Mouse (Mus musculus): Measurements from ENCODE around the gene Gm13287. TPM values are rescaled to one million over a fixed set of nuclear protein-coding genes. Genes with fewer than 3 reads are reported as not detected.
A peak's percentile ranks its signal among the peaks of the same experiment; 100 is the strongest.
"Not testable (repeated sequence)": the region's sequence is repeated elsewhere in the genome, so short reads cannot be mapped to it uniquely, and the experiment has no call there.

Gm13287 gene
- polyA plus RNA-seq, 1 experiment from 2014 or later = not detected

GRCm38 (mm10) chr4:88776622-88777021 lies 26.4 kb upstream of the Gm13287 start, which contains the start of gene Gm13289:
TSS of gene Gm13289 (plus strand) at chr4:88776922.
- not testable (repeated sequence) for H3K4me3 ChIP-seq; H3K4me2 ChIP-seq; H3K9ac ChIP-seq; H3K36me3 ChIP-seq; H3K4me1 ChIP-seq (replicated peaks); H3K27ac ChIP-seq (ENCODE audit: poor library complexity, severe bottlenecking); H3K27me3 ChIP-seq (replicated peaks); H3K9me3 ChIP-seq (replicated peaks); ATAC-seq (ENCODE audit: insufficient number of reproducible peaks, low FRiP score)
- WGBS = no CpG with 5 or more reads among the region's 29 CpGs

GRCm38 (mm10) chr4:88779550-88779949 lies 23.5 kb upstream of the Gm13287 start, which contains the start of gene Gm13272:
TSS of gene Gm13272 (plus strand) at chr4:88779850.
- not testable (repeated sequence) for H3K4me2 ChIP-seq; H3K9me3 ChIP-seq (replicated peaks); ATAC-seq (ENCODE audit: insufficient number of reproducible peaks, low FRiP score); H3K27ac ChIP-seq (ENCODE audit: poor library complexity, severe bottlenecking); H3K4me1 ChIP-seq (replicated peaks); H3K9ac ChIP-seq; H3K36me3 ChIP-seq; H3K4me3 ChIP-seq; H3K27me3 ChIP-seq (replicated peaks)
- WGBS = no CpG with 5 or more reads among the region's 29 CpGs

- not testable (repeated sequence) for H3K9ac ChIP-seq; H3K4me3 ChIP-seq; H3K27ac ChIP-seq (ENCODE audit: poor library complexity, severe bottlenecking); H3K4me1 ChIP-seq (replicated peaks); H3K4me2 ChIP-seq; H3K36me3 ChIP-seq; H3K9me3 ChIP-seq (replicated peaks); ATAC-seq (ENCODE audit: insufficient number of reproducible peaks, low FRiP score); H3K27me3 ChIP-seq (replicated peaks)
- WGBS = 43% methylated on average over 16 of the region's 18 CpGs
Observed at GRCm38 (mm10) chr4:88780320-88780719, 22.7 kb upstream of the Gm13287 start.

- H3K4me3 ChIP-seq = peak within 1 kb of the TSS; percentile 31; the same call in 1 of the 2 replicates
- not testable (repeated sequence) for H3K27me3 ChIP-seq (replicated peaks); H3K36me3 ChIP-seq; H3K4me1 ChIP-seq (replicated peaks); ATAC-seq (ENCODE audit: insufficient number of reproducible peaks, low FRiP score); H3K9ac ChIP-seq; H3K9me3 ChIP-seq (replicated peaks)
- WGBS = 15% methylated on average over 5 of the region's 7 CpGs
- peak within 1 kb of the TSS; percentile 51; the same call in 1 of the 2 replicates for H3K27ac ChIP-seq (ENCODE audit: poor library complexity, severe bottlenecking)
- peak within 1 kb of the TSS; percentile 62 for H3K4me2 ChIP-seq
Observed at GRCm38 (mm10) chr4:88781831-88782230, 21.2 kb upstream of the Gm13287 start, which contains the start of gene Ifnz. TSS of gene Ifnz (plus strand) at chr4:88782131.

- not testable (repeated sequence) for ATAC-seq (ENCODE audit: insufficient number of reproducible peaks, low FRiP score); H3K9me3 ChIP-seq (replicated peaks); H3K4me1 ChIP-seq (replicated peaks); H3K36me3 ChIP-seq; H3K9ac ChIP-seq; H3K27me3 ChIP-seq (replicated peaks)
- WGBS = 0% methylated on average over 9 of the region's 31 CpGs
- H3K4me3 ChIP-seq = peak overlapping the region; percentile 31; the same call in 1 of the 2 replicates
- H3K4me2 ChIP-seq = peak overlapping the region; percentile 62
- H3K27ac ChIP-seq (ENCODE audit: poor library complexity, severe bottlenecking) = peak overlapping the region; percentile 51; the same call in 1 of the 2 replicates
Observed at GRCm38 (mm10) chr4:88782335-88782734, 20.7 kb upstream of the Gm13287 start.

GRCm38 (mm10) chr4:88785409-88785808 lies 17.6 kb upstream of the Gm13287 start, which contains the start of gene Gm13276:
TSS of gene Gm13276 (plus strand) at chr4:88785709.
- not testable (repeated sequence) for H3K9ac ChIP-seq; H3K27me3 ChIP-seq (replicated peaks); H3K36me3 ChIP-seq; H3K27ac ChIP-seq (ENCODE audit: poor library complexity, severe bottlenecking); H3K4me1 ChIP-seq (replicated peaks); H3K4me3 ChIP-seq; H3K4me2 ChIP-seq; ATAC-seq (ENCODE audit: insufficient number of reproducible peaks, low FRiP score); H3K9me3 ChIP-seq (replicated peaks)
- no CpG with 5 or more reads among the region's 27 CpGs for WGBS

GRCm38 (mm10) chr4:88788402-88788801 lies 14.7 kb upstream of the Gm13287 start, which contains the start of gene Gm13277:
TSS of gene Gm13277 (plus strand) at chr4:88788632.
- not testable (repeated sequence) for H3K4me2 ChIP-seq; H3K36me3 ChIP-seq; H3K9ac ChIP-seq; ATAC-seq (ENCODE audit: insufficient number of reproducible peaks, low FRiP score); H3K27ac ChIP-seq (ENCODE audit: poor library complexity, severe bottlenecking); H3K9me3 ChIP-seq (replicated peaks); H3K27me3 ChIP-seq (replicated peaks); H3K4me1 ChIP-seq (replicated peaks); H3K4me3 ChIP-seq
- WGBS = 0% methylated on average over 4 of the region's 28 CpGs

- H3K9ac ChIP-seq; H3K4me3 ChIP-seq; H3K4me2 ChIP-seq; H3K36me3 ChIP-seq; H3K27me3 ChIP-seq (replicated peaks); H3K27ac ChIP-seq (ENCODE audit: poor library complexity, severe bottlenecking); H3K9me3 ChIP-seq (replicated peaks); H3K4me1 ChIP-seq (replicated peaks); ATAC-seq (ENCODE audit: insufficient number of reproducible peaks, low FRiP score): not testable (repeated sequence)
- no CpG with 5 or more reads among the region's 28 CpGs for WGBS
Observed at GRCm38 (mm10) chr4:88791250-88791649, 11.8 kb upstream of the Gm13287 start, which contains the start of gene Gm13278. TSS of gene Gm13278 (plus strand) at chr4:88791550.

- H3K9ac ChIP-seq; H3K9me3 ChIP-seq (replicated peaks); ATAC-seq (ENCODE audit: insufficient number of reproducible peaks, low FRiP score); H3K36me3 ChIP-seq; H3K4me2 ChIP-seq; H3K27me3 ChIP-seq (replicated peaks); H3K27ac ChIP-seq (ENCODE audit: poor library complexity, severe bottlenecking); H3K4me3 ChIP-seq; H3K4me1 ChIP-seq (replicated peaks): not testable (repeated sequence)
- 0% methylated on average over 13 of the region's 52 CpGs for WGBS
Observed at GRCm38 (mm10) chr4:88793936-88794675, 8.9 kb upstream of the Gm13287 start, which contains the start of gene Gm13275. TSS of gene Gm13275 (plus strand) at chr4:88794487.

GRCm38 (mm10) chr4:88797097-88797496 lies 6.0 kb upstream of the Gm13287 start, which contains the start of gene Gm13279:
TSS of gene Gm13279 (plus strand) at chr4:88797397.
- H3K27me3 ChIP-seq (replicated peaks); H3K9me3 ChIP-seq (replicated peaks); H3K9ac ChIP-seq; H3K27ac ChIP-seq (ENCODE audit: poor library complexity, severe bottlenecking); H3K4me1 ChIP-seq (replicated peaks); ATAC-seq (ENCODE audit: insufficient number of reproducible peaks, low FRiP score); H3K36me3 ChIP-seq; H3K4me3 ChIP-seq; H3K4me2 ChIP-seq: not testable (repeated sequence)
- WGBS = no CpG with 5 or more reads among the region's 28 CpGs

- H3K36me3 ChIP-seq; H3K4me2 ChIP-seq; ATAC-seq (ENCODE audit: insufficient number of reproducible peaks, low FRiP score); H3K27me3 ChIP-seq (replicated peaks); H3K9ac ChIP-seq; H3K9me3 ChIP-seq (replicated peaks); H3K27ac ChIP-seq (ENCODE audit: poor library complexity, severe bottlenecking); H3K4me1 ChIP-seq (replicated peaks); H3K4me3 ChIP-seq: not testable (repeated sequence)
- 9% methylated on average over 6 of the region's 7 CpGs for WGBS
Observed at GRCm38 (mm10) chr4:88799365-88799764, 3.7 kb upstream of the Gm13287 start, which contains the start of gene Gm13285. TSS of gene Gm13285 (plus strand) at chr4:88799665.
